In genomic region chr8:117109801-117110390, GRCm38 (mm10) we compare ENCODE assay signal across 10 mouse cellular contexts. TPM values are rescaled to one million over a fixed set of nuclear protein-coding genes. Genes with fewer than 3 reads are reported as not detected.
DNase-seq lines count a peak whose midpoint lies in the region; ATAC-seq and TF ChIP-seq lines count a peak whose summit lies in the region.
"Had no signal": no experiment of that assay in that cellular context is flagged by ENCODE, and none has a peak within 500 bp of the region (broad histone marks: within the 10 kb centered on the region; RNA-seq: fewer than 3 reads in every experiment).

No protein-coding gene starts in this region.

- no peak overlapping the region for H3K4me3 ChIP-seq in kidney, embryonic 15.5 days (replicated peaks)
- peak overlapping the region; percentile 28 to 50 for H3K4me3 ChIP-seq in ES-E14 (ENCODE audit: insufficient read depth in 1 of 2, low read depth in 1 of 2, low read length in 2 of 2, poor library complexity in 1 of 2, severe bottlenecking in 1 of 2)
- H3K4me3 ChIP-seq in brown adipose tissue, adult 24 weeks (ENCODE audit: insufficient read depth, low read depth, low read length), result peak overlapping the region; percentile 41
- H3K4me3 ChIP-seq: embryonic facial prominence, embryonic 15.5 days; midbrain, embryonic 12.5 days had no signal

- H3K4me1 ChIP-seq in kidney, embryonic 15.5 days, result 0 out of 2 replicates have a peak, but pooled peaks cover 6% of the 10 kb centered on the region
- peaks cover 0 to 9% of the 10 kb centered on the region in 2 experiments; a peak in 1 of 4 replicates for H3K4me1 ChIP-seq in ES-E14 (ENCODE audit: control insufficient read depth in 2 of 2, insufficient read depth in 2 of 2, low read length in 2 of 2, poor library complexity in 1 of 2)
- no peaks in the 10 kb centered on the region for H3K4me1 ChIP-seq in brown adipose tissue, adult 24 weeks (ENCODE audit: control insufficient read depth, insufficient read depth, insufficient read length, low read length)
- H3K4me1 ChIP-seq: embryonic facial prominence, embryonic 15.5 days; midbrain, embryonic 12.5 days had no signal

- H3K9ac ChIP-seq in kidney, embryonic 15.5 days, result no peak overlapping the region
- no peak overlapping the region; the same call in 1 of the 2 replicates for H3K9ac ChIP-seq in ES-E14 (ENCODE audit: insufficient read depth, low read depth, low read length, poor library complexity, severe bottlenecking)
- H3K9ac ChIP-seq: embryonic facial prominence, embryonic 15.5 days; midbrain, embryonic 12.5 days had no signal

- no peaks in the 10 kb centered on the region for H3K27me3 ChIP-seq in kidney, embryonic 15.5 days
- H3K27me3 ChIP-seq: embryonic facial prominence, embryonic 15.5 days; midbrain, embryonic 12.5 days had no signal

- no peak overlapping the region for H3K27ac ChIP-seq in kidney, embryonic 15.5 days
- no peak overlapping the region for H3K27ac ChIP-seq in ES-E14 (ENCODE audit: insufficient read depth, low read depth, low read length, poor library complexity, severe bottlenecking)
- no peak overlapping the region for H3K27ac ChIP-seq in brown adipose tissue, adult 24 weeks (replicated peaks; ENCODE audit: low read depth, low read length)
- H3K27ac ChIP-seq: embryonic facial prominence, embryonic 15.5 days; midbrain, embryonic 12.5 days had no signal

- no peak overlapping the region for H3K4me2 ChIP-seq in kidney, embryonic 15.5 days
- H3K4me2 ChIP-seq: embryonic facial prominence, embryonic 15.5 days; midbrain, embryonic 12.5 days had no signal

- intact Hi-C loops in gastrocnemius, postnatal 36 days (cut with DNase I), result loop anchor here (2.0 kb wide), 1 partner anchor 363 kb away; no protein-coding TSS in a partner anchor

- no peak for ATAC-seq in kidney, embryonic 15.5 days (replicated peaks; ENCODE audit: low FRiP score)

- 53% methylated on average over 16 of the region's 16 CpGs for WGBS in kidney, embryonic 15.5 days

- no peaks in the 10 kb centered on the region for H3K36me3 ChIP-seq in kidney, embryonic 15.5 days
- no peaks in the 10 kb centered on the region for H3K36me3 ChIP-seq in ES-E14 (ENCODE audit: control insufficient read depth, insufficient read depth, low read length, poor library complexity, severe bottlenecking)
- H3K36me3 ChIP-seq: embryonic facial prominence, embryonic 15.5 days; midbrain, embryonic 12.5 days had no signal

- H3K9me3 ChIP-seq in kidney, embryonic 15.5 days (replicated peaks), result no peaks in the 10 kb centered on the region
- no peaks in the 10 kb centered on the region for H3K9me3 ChIP-seq in ES-E14 (ENCODE audit: control insufficient read depth, insufficient read depth, low read depth, low read length)
- H3K9me3 ChIP-seq: embryonic facial prominence, embryonic 15.5 days; midbrain, embryonic 12.5 days had no signal

- DNase-seq in kidney, adult 11 months, result peak; percentile 76
- peak; percentile 80 for DNase-seq in ES-E14 (ENCODE audit: low read depth, low spot score)
- peak; percentile 32 to 51 for DNase-seq in gastrocnemius, postnatal 36 days
- peak; percentile 44 to 50 for DNase-seq in layer of hippocampus, postnatal 14 days (ENCODE audit: low spot score in 2 of 2)
- peak; percentile 20 to 57 for DNase-seq in natural killer cell, adult 2 months (ENCODE audit: low spot score in 2 of 2)
- peak; percentile 85 for DNase-seq in urinary bladder, postnatal 14 days (ENCODE audit: low spot score)

- in situ Hi-C loops in ES-E14 (cut with MboI; ENCODE audit: low sequenced_read_pairs in 2 of 2, unreplicated experiment in 2 of 2), result loop anchor here in 1 of 2 experiments (5.0 kb wide), 1 partner anchor 362 kb away; no protein-coding TSS in a partner anchor

TF ChIP-seq in ES-E14, 5 proteins besides CTCF, POLR2A, EP300 and RAD21:
- TF ChIP-seq MAFK (IDR thresholded peaks at IDR 0.05; ENCODE audit: insufficient read depth, low read depth, low read length) (no peak), ZC3H11A (IDR thresholded peaks at IDR 0.05; ENCODE audit: borderline replicate concordance, low read depth, low read length) (no peak; the same call in 1 of the 2 replicates), HCFC1 (IDR thresholded peaks at IDR 0.05; ENCODE audit: borderline replicate concordance, insufficient read depth, low read length) (no peak), CHD2 (IDR thresholded peaks at IDR 0.05; ENCODE audit: low read depth, low read length) (no peak), ZNF384 (IDR thresholded peaks at IDR 0.05; ENCODE audit: low read depth, low read length) (no peak)
TF ChIP-seq in ES-E14: peak in this region for 0.

RNA-seq across cellular contexts. Expression of gene Bco1, which starts 14.2 kb away (rescaled TPM):
- polyA plus RNA-seq in kidney, embryonic 15.5 days (2015; fragmentation: Nextera tagmentation; extraction: Ambion mirVana), result 0.33 and 0.36 TPM in 2 replicates
- total RNA-seq in ES-E14 (2012; rRNA removed), result 0.09 and 0.11 TPM in 2 replicates
- not detected in 2 replicates for polyA plus RNA-seq in brown adipose tissue, adult 24 weeks (2012; ENCODE audit: insufficient read depth, insufficient read length, missing spikeins)
- total RNA-seq in gastrocnemius, postnatal 36 days (2021), result under 1 TPM in 1 of 2 experiments, not detected in 1; 0.15 TPM
- not detected for total RNA-seq in layer of hippocampus, postnatal 14 days (2021)

RNA-seq across cellular contexts. Expression of gene Pkd1l2, which starts 27.6 kb away (rescaled TPM):
- 0.05 and 0.10 TPM in 2 replicates for polyA plus RNA-seq in kidney, embryonic 15.5 days (2015; fragmentation: Nextera tagmentation; extraction: Ambion mirVana)
- 1.5 TPM in 2 replicates for total RNA-seq in ES-E14 (2012; rRNA removed)
- polyA plus RNA-seq in brown adipose tissue, adult 24 weeks (2012; ENCODE audit: insufficient read depth, insufficient read length, missing spikeins), result not detected in 2 replicates
- total RNA-seq in gastrocnemius, postnatal 36 days (2021), result under 1 TPM; 0.13 to 0.15 TPM
- under 1 TPM; 0.14 TPM for total RNA-seq in layer of hippocampus, postnatal 14 days (2021)
- polyA plus RNA-seq: midbrain, embryonic 12.5 days had no signal

RNA-seq across cellular contexts. Expression of gene Gan, which starts 48.0 kb away (rescaled TPM):
- polyA plus RNA-seq in kidney, embryonic 15.5 days (2015; fragmentation: Nextera tagmentation; extraction: Ambion mirVana), result 1.9 TPM in 2 replicates
- 6.7 and 7.9 TPM in 2 replicates for total RNA-seq in ES-E14 (2012; rRNA removed)
- 2.2 and 3.1 TPM in 2 replicates for polyA plus RNA-seq in brown adipose tissue, adult 24 weeks (2012; ENCODE audit: insufficient read depth, insufficient read length, missing spikeins)
- 1 to 10 TPM; 3.9 to 4.5 TPM for total RNA-seq in gastrocnemius, postnatal 36 days (2021)
- 10 to 100 TPM; 17.6 to 18.6 TPM for total RNA-seq in layer of hippocampus, postnatal 14 days (2021)
